7 mouse cellular contexts compared by ENCODE assay signal in the genomic region with DNA sequence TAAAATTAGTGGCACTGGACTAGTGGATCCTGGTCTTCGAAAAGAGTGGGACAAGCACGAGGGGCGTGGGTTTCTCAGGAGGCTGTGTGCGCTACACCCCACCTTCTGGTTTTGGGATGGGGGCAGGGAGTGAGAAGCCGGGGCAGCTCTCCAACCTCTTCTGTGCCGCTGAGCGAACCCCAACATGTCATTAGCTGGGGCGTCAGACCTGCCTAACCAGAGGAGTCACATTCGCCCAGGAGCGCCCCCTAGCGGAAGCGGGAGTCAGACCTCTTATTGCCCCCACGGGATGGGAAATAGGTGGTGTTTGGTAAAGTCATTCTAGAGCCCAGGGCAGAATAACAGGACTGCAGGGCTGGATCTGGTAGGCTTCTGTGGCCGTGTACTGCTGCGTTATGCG. TPM values are rescaled to one million over a fixed set of nuclear protein-coding genes. Genes with fewer than 3 reads are reported as not detected.
DNase-seq lines count a peak whose midpoint lies in the region; ATAC-seq and TF ChIP-seq lines count a peak whose summit lies in the region.

No protein-coding gene starts in this region.

- peak; percentile 81 for DNase-seq in ZHBTc4 (ENCODE audit: low read depth, low spot score)
- peak; percentile 84 for DNase-seq in cerebellum, adult 9-10 months
- peak; percentile 89 for DNase-seq in gastrocnemius, adult 2 months
- DNase-seq in left cerebral cortex, postnatal 14 days (ENCODE audit: low spot score in 2 of 2) = peak; percentile 59 to 67
- DNase-seq in spleen, adult 12 weeks (ENCODE audit: low spot score) = peak; percentile 83

- peak overlapping the region; percentile 94 for H3K27ac ChIP-seq in gastrocnemius, adult 2 months
- H3K27ac ChIP-seq in hindbrain, embryonic 15.5 days (replicated peaks) = no peak overlapping the region

- H3K9me3 ChIP-seq in hindbrain, embryonic 15.5 days = no peaks in the 10 kb centered on the region
- H3K9me3 ChIP-seq in megakaryocyte, embryonic 14.5 days = no peaks in the 10 kb centered on the region

- TF ChIP-seq CTCF in gastrocnemius, adult 2 months (IDR thresholded peaks at IDR 0.05) = peak; percentile 89

- peaks cover 34% of the 10 kb centered on the region for H3K4me1 ChIP-seq in hindbrain, embryonic 15.5 days (replicated peaks)
- peaks cover 69% of the 10 kb centered on the region for H3K4me1 ChIP-seq in megakaryocyte, embryonic 14.5 days

- 13% methylated on average over 16 of the region's 16 CpGs for WGBS in hindbrain, embryonic 15.5 days

- peak overlapping the region; percentile 88 for H3K4me3 ChIP-seq in gastrocnemius, adult 2 months
- H3K4me3 ChIP-seq in hindbrain, embryonic 15.5 days = peak overlapping the region; percentile 82
- peak overlapping the region; percentile 93 for H3K4me3 ChIP-seq in megakaryocyte, embryonic 14.5 days (replicated peaks)

- H3K36me3 ChIP-seq in hindbrain, embryonic 15.5 days = peaks cover 8% of the 10 kb centered on the region
- peaks cover 14% of the 10 kb centered on the region for H3K36me3 ChIP-seq in megakaryocyte, embryonic 14.5 days (replicated peaks; ENCODE audit: low read length)

- intact Hi-C loops in gastrocnemius, adult 2 months (cut with DNase I) = loop anchor here (5.0 kb wide), 2 partner anchors 64 to 129 kb away; no protein-coding TSS in a partner anchor
- intact Hi-C loops in left cerebral cortex, postnatal 14 days (cut with DNase I) = no loop called here

- 0 out of 2 replicates have a peak overlapping the region, but pooled peaks have one; percentile 55 for H3K9ac ChIP-seq in hindbrain, embryonic 15.5 days

- peak overlapping the region; percentile 96 for H3K4me2 ChIP-seq in hindbrain, embryonic 15.5 days

- ATAC-seq in hindbrain, embryonic 15.5 days (ENCODE audit: low FRiP score, low read depth) = no peak

- peaks cover 15% of the 10 kb centered on the region for H3K27me3 ChIP-seq in hindbrain, embryonic 15.5 days
- peaks cover 2% of the 10 kb centered on the region for H3K27me3 ChIP-seq in megakaryocyte, embryonic 14.5 days (replicated peaks)

RNA-seq across cellular contexts. Expression of a gene that starts 2.2 kb away (rescaled TPM):
- 1 to 10 TPM; 2.1 to 4.9 TPM for total RNA-seq in gastrocnemius, adult 2 months (2021)
- polyA plus RNA-seq in hindbrain, embryonic 15.5 days (2015; fragmentation: Nextera tagmentation; extraction: Ambion mirVana) = 2.6 and 3.0 TPM in 2 replicates
- total RNA-seq in left cerebral cortex, postnatal 14 days (2021) = 1 to 10 TPM; 6.0 to 6.7 TPM
- 21.5 and 54.3 TPM in 2 replicates for polyA plus RNA-seq in megakaryocyte, embryonic 14.5 days (2012; ENCODE audit: insufficient read depth, low replicate concordance)

RNA-seq across cellular contexts. Expression of a gene that starts 2.4 kb away (rescaled TPM):
- total RNA-seq in gastrocnemius, adult 2 months (2021) = 10 to 100 TPM; 11.4 to 11.5 TPM
- 21.2 and 22.5 TPM in 2 replicates for polyA plus RNA-seq in hindbrain, embryonic 15.5 days (2015; fragmentation: Nextera tagmentation; extraction: Ambion mirVana)
- total RNA-seq in left cerebral cortex, postnatal 14 days (2021) = 10 to 100 TPM; 20.6 to 20.9 TPM
- polyA plus RNA-seq in megakaryocyte, embryonic 14.5 days (2012; ENCODE audit: insufficient read depth, low replicate concordance) = 13.3 and 50.4 TPM in 2 replicates

RNA-seq across cellular contexts. Expression of a gene that starts 17.1 kb away (rescaled TPM):
- total RNA-seq in gastrocnemius, adult 2 months (2021) = 10 to 100 TPM; 28.1 to 30.4 TPM
- 84.8 and 88.9 TPM in 2 replicates for polyA plus RNA-seq in hindbrain, embryonic 15.5 days (2015; fragmentation: Nextera tagmentation; extraction: Ambion mirVana)
- total RNA-seq in left cerebral cortex, postnatal 14 days (2021) = 10 to 100 TPM; 42.7 to 44.0 TPM
- polyA plus RNA-seq in megakaryocyte, embryonic 14.5 days (2012; ENCODE audit: insufficient read depth, low replicate concordance) = 36.5 and 52.2 TPM in 2 replicates

RNA-seq across cellular contexts. Expression of a gene that starts 20.1 kb away (rescaled TPM):
- 10 to 100 TPM in 1 of 2 experiments, 1 to 10 TPM in 1; 8.5 to 10.7 TPM for total RNA-seq in gastrocnemius, adult 2 months (2021)
- polyA plus RNA-seq in hindbrain, embryonic 15.5 days (2015; fragmentation: Nextera tagmentation; extraction: Ambion mirVana) = 23.8 and 24.4 TPM in 2 replicates
- total RNA-seq in left cerebral cortex, postnatal 14 days (2021) = 10 to 100 TPM; 32.7 to 35.5 TPM
- 24.2 and 30.8 TPM in 2 replicates for polyA plus RNA-seq in megakaryocyte, embryonic 14.5 days (2012; ENCODE audit: insufficient read depth, low replicate concordance)

RNA-seq across cellular contexts. Expression of a gene that starts 42.2 kb away (rescaled TPM):
- total RNA-seq in gastrocnemius, adult 2 months (2021) = under 1 TPM; 0.18 to 0.39 TPM
- 1.2 and 2.1 TPM in 2 replicates for polyA plus RNA-seq in hindbrain, embryonic 15.5 days (2015; fragmentation: Nextera tagmentation; extraction: Ambion mirVana)
- total RNA-seq in left cerebral cortex, postnatal 14 days (2021) = 1 to 10 TPM in 1 of 2 experiments, under 1 TPM in 1; 0.75 to 2.2 TPM
- 1.3 TPM in 1 of 2 replicates, not detected in the other for polyA plus RNA-seq in megakaryocyte, embryonic 14.5 days (2012; ENCODE audit: insufficient read depth, low replicate concordance)
